Mouse (Mus musculus) embryonic facial prominence, embryonic 12.5 days (tissue): ENCODE results near the gene Pald1. TPM values are rescaled to one million over a fixed set of nuclear protein-coding genes. Genes with fewer than 3 reads are reported as not detected.

ENCODE experiments used
- ATAC-seq: fragments of 200-750 bp; cut with Nextera tagmentation; 2 replicates; pipeline ENCODE4 v1.8.0; 2017; ENCODE audit not compliant: insufficient number of reproducible peaks, insufficient read depth, low FRiP score, low TSS enrichment
- H3K27ac ChIP-seq: fragments of 300-500 bp; sonication (generic); 2 replicates; pipeline ENCODE4 v1.5.1; 2016; ENCODE audit warnings: mild to moderate bottlenecking
- H3K27me3 ChIP-seq: fragments of 300-500 bp; sonication (generic); 2 replicates; pipeline ENCODE4 v1.6.1; 2016; ENCODE audit warnings: mild to moderate bottlenecking, moderate library complexity
- H3K36me3 ChIP-seq: fragments of 300-500 bp; sonication (generic); 2 replicates; pipeline ENCODE4 v1.6.1; 2016; ENCODE audit warnings: mild to moderate bottlenecking
- H3K4me1 ChIP-seq: fragments of 300-500 bp; sonication (generic); 2 replicates; pipeline ENCODE4 v1.6.1; 2016
- H3K4me2 ChIP-seq: fragments of 300-500 bp; sonication (generic); replicated peaks from 2 replicates; pipeline ENCODE4 v1.6.1; 2016; ENCODE audit warnings: mild to moderate bottlenecking, moderate library complexity
- H3K4me3 ChIP-seq: fragments of 300-500 bp; sonication (generic); 2 replicates; pipeline ENCODE4 v1.5.1; 2016; ENCODE audit warnings: mild to moderate bottlenecking
- H3K9ac ChIP-seq: fragments of 300-500 bp; sonication (generic); 2 replicates; pipeline ENCODE4 v1.6.1; 2016; ENCODE audit warnings: mild to moderate bottlenecking, moderate library complexity
- H3K9me3 ChIP-seq: fragments of 300-500 bp; sonication (generic); 2 replicates; pipeline ENCODE4 v1.6.1; 2016; ENCODE audit warnings: mild to moderate bottlenecking, moderate library complexity
- WGBS: fragments of 180-500 bp; shearing (Covaris S2); methylation state at CpG from one replicate; pipeline ENCODE4 v1.1.7; 2016; 5-methylcytosine and 5-hydroxymethylcytosine counted together
- polyA plus RNA-seq: library from polyadenylated mRNA; unstranded; fragments of >200 nt; fragmentation: Nextera tagmentation; extraction: Ambion mirVana; gene quantifications from 2 replicates; pipeline ENCODE4 v1.2.1, GENCODE M21; 2016

The Pald1 gene
- polyA plus RNA-seq = 26.7 and 28.6 TPM in 2 replicates

DNA sequence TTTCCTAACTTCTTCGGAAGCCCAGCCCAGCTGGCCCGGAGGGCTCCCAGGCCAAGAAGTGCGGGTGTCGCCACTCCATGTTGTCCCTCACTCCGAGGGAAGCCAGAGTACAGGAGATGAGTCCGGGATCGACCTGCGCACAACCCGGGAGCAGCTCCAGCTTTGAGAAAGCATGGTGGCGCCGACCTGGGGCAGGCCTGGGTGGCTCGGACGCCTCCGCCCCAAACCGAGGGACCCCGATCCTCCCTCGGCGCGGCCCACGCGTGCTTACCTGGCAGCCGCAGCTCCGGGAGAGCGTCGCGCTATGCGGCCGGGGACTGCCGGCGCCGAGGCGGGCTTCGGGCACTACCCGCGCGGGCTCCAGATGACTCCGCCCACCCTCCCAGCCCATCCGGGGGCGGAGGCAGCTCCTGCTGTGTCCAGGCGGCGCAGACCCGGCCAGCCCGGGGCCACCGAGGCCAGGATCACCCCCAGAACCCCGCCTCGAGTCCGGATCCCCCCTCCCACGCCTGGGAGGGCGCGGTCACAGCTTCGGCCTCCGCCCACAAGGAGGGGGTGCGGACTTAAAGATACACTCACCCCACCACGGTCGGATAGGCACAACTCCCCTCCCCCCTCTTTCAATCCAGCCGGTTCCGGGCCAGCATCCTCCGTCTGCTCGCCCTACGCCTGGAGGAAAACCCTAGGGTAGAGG is at the start of gene Pald1:
Gene Pald1 (minus strand): TSS at position 510 of the 694 bp plus-strand sequence.
- ATAC-seq = peak; percentile 79
- Histone ChIP-seq H3K9me3 (no peaks in the 10 kb centered on the region), H3K27ac (no peak within 1 kb of the TSS; the same call in 1 of the 2 replicates), H3K27me3 (peaks cover 9% of the 10 kb centered on the region; the same call in 1 of the 2 replicates), H3K4me1 (peaks cover 31% of the 10 kb centered on the region), H3K4me2 (peak within 1 kb of the TSS; percentile 92), H3K9ac (peak within 1 kb of the TSS; percentile 71), H3K4me3 (peak within 1 kb of the TSS; percentile 63), H3K36me3 (no peaks in the 10 kb centered on the region)
- under 1% methylated on average over 59 of the region's 60 CpGs for WGBS

DNA sequence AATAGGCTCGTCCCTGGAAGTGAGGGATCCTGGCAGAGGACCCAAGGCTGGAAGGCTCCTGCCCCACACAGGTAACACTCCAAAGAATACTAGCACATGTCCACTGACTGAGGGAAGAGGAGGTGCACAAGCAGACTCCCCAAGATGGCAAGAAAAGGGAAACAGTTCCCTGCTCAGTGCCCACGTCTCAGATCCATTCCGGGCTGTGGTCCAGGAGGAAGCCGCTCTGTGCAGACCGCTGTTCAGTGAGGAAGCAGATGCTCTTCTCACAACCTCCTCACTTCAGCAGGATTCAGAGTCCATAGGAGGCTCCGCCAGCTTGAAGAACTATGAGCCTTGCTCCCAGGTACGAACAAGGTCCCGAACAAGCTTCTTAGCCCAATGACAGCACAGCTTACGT is 48.0 kb upstream of the Pald1 start:
- ATAC-seq = no peak
- Histone ChIP-seq H3K9ac (no peak overlapping the region), H3K4me1 (no peaks in the 10 kb centered on the region), H3K36me3 (peaks cover 67% of the 10 kb centered on the region), H3K4me3 (no peak overlapping the region), H3K27ac (no peak overlapping the region), H3K4me2 (no peak overlapping the region), H3K9me3 (no peaks in the 10 kb centered on the region), H3K27me3 (no peaks in the 10 kb centered on the region)
- WGBS = 92% methylated on average over 9 of the region's 9 CpGs

DNA sequence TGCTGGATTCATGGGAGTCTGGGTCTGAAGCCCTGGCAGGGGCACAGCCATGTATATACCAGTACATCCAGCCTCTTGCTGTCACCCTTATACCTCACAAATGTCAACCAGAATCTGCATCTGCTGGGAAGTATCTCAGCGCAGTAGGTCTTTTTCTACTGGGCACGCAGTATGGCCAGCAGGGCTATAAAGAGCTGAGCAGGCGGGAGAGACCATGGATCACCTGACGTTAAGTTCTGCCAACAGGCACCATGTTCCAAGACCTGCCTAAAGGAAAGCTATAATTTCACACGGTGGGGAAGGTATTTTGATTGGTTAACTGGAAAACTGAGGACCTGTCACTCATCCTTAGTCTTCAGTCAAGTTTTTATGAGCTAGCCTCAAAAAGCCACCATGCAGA is 45.7 kb upstream of the Pald1 start:
- H3K4me3 ChIP-seq = no peak overlapping the region
- ATAC-seq = 0 out of 2 replicates have a peak, but pooled peaks have one; percentile 58
- no peak overlapping the region for H3K27ac ChIP-seq
- WGBS = 89% methylated on average over 5 of the region's 5 CpGs
- H3K4me1 ChIP-seq = peaks cover 9% of the 10 kb centered on the region; the same call in 1 of the 2 replicates
- H3K4me2 ChIP-seq = no peak overlapping the region
- no peaks in the 10 kb centered on the region for H3K9me3 ChIP-seq
- H3K36me3 ChIP-seq = peaks cover 47% of the 10 kb centered on the region
- no peaks in the 10 kb centered on the region for H3K27me3 ChIP-seq
- no peak overlapping the region for H3K9ac ChIP-seq

DNA sequence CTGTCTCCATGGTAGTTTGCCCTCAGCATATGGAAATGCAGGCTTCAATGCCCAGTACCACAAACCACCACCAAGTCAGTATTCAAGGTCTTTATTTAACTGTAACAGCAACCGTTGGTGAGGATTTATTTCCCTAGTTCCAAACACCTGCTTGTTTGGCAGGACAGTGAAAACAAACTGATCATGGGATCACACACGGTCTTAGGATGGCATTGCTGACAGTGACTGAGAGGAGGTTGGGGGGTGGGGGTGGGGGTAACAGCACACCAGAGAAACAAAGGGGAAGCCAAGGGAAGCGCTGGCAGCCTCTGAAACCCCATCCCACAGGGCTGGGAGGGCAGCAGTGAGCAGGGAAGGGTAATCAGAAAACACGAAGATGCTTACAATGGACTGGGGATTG is 45.1 kb upstream of the Pald1 start:
- no peak overlapping the region for H3K9ac ChIP-seq
- 64% methylated on average over 4 of the region's 4 CpGs for WGBS
- peaks cover 11% of the 10 kb centered on the region; the same call in 1 of the 2 replicates for H3K4me1 ChIP-seq
- H3K4me2 ChIP-seq = no peak overlapping the region
- H3K9me3 ChIP-seq = no peaks in the 10 kb centered on the region
- ATAC-seq = no peak
- no peak overlapping the region for H3K4me3 ChIP-seq
- peaks cover 41% of the 10 kb centered on the region for H3K36me3 ChIP-seq
- H3K27me3 ChIP-seq = no peaks in the 10 kb centered on the region
- no peak overlapping the region for H3K27ac ChIP-seq

DNA sequence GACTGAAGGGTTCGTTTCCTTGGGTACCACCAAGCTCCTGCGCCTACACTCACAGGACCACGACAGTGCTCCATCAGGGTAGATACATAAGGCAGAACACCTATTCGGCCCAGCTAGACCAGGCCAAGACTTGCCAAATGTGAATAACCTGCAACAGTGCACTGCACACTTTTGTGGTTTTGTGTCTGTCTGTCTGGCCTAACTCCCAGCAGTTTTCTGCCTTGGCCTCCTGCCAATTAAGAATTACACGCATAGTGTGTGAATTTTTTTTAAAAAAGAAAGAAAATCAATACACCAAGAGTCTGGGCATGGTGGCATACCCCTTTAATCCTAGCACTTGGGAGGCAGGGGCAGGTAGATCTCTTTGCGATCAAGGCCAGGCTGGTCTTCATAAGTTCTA is 44.6 kb upstream of the Pald1 start:
- Histone ChIP-seq H3K4me2 (no peak overlapping the region), H3K9me3 (no peaks in the 10 kb centered on the region), H3K9ac (no peak overlapping the region), H3K4me3 (no peak overlapping the region), H3K4me1 (peaks cover 11% of the 10 kb centered on the region; the same call in 1 of the 2 replicates), H3K36me3 (peaks cover 36% of the 10 kb centered on the region), H3K27ac (no peak overlapping the region), H3K27me3 (no peaks in the 10 kb centered on the region)
- ATAC-seq = no peak
- 89% methylated on average over 6 of the region's 6 CpGs for WGBS

DNA sequence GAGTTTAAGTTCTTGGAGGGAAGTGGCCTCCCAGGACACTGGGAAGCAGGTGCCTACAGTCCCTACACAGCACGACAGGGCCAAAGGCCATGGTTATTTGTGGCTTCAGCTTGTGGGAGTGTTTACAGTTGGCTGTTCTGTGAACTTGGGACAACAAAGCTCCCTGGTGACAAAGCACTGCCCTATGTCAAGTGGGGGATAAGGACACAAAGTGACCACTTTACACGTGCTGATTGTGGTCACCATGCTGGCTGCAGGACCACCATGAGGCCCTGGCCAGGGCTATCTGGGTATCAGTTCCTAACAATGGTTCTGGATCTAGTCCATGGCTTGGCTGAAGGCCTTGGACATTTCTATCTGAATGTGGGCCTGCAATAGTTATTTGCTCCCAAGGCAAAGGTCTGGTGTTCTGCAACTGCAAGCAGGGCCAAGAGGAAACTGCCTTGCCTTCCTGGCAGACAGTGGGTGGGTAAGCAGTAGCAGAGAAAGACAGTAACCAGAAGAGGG is 43.0 kb upstream of the Pald1 start:
- Histone ChIP-seq H3K4me2 (no peak overlapping the region), H3K27me3 (no peaks in the 10 kb centered on the region), H3K9ac (no peak overlapping the region), H3K27ac (no peak overlapping the region), H3K4me1 (peaks cover 11% of the 10 kb centered on the region; the same call in 1 of the 2 replicates), H3K4me3 (no peak overlapping the region), H3K9me3 (no peaks in the 10 kb centered on the region), H3K36me3 (peaks cover 21% of the 10 kb centered on the region)
- no peak for ATAC-seq
- WGBS = 70% methylated on average over 2 of the region's 2 CpGs

DNA sequence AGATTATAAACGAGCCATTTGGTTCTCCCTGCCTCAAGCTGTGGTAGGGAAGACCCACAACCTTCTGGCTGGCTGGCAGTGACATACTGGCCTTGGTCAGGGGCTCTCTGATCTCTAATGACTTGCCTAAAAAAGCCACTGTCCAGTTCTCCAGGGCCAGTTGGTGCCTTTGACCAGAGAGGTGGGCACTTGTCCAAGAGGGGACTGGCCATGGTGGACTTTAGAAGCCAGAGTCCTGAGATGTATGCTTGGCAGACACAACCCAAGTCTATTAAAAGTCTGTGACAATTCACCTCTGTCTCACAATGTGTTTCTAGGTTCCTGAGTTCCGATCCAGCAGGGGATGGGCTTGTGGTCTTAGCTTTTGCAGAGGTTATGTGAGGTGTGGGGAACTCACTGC is 41.7 kb upstream of the Pald1 start:
- H3K36me3 ChIP-seq = peaks cover 9% of the 10 kb centered on the region
- H3K4me3 ChIP-seq = no peak overlapping the region
- no peak overlapping the region for H3K4me2 ChIP-seq
- no peak overlapping the region for H3K27ac ChIP-seq
- H3K9ac ChIP-seq = no peak overlapping the region
- WGBS = 70% methylated on average over 2 of the region's 2 CpGs
- no peak for ATAC-seq
- H3K4me1 ChIP-seq = peaks cover 11% of the 10 kb centered on the region; the same call in 1 of the 2 replicates
- H3K9me3 ChIP-seq = no peaks in the 10 kb centered on the region
- peaks cover 12% of the 10 kb centered on the region for H3K27me3 ChIP-seq

DNA sequence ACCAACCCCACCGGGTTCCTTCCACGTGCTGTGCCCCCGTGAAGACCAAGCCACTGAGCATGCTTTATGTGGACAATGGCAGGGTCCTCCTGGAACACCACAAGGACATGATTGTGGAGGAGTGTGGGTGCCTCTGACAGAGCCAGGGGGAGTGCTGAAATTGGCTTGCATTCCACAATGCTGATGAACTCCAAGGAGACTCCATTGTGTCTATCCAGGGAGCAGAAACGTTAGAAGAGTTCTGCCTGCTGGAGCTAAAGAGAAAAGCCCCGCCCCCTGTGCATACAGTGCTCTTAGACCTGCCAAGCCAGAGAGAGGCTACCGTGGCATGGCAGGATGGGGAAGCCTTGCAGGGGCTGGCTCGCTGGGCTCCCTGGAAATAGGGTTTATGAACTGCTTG is 41.2 kb upstream of the Pald1 start:
- H3K4me1 ChIP-seq = peaks cover 11% of the 10 kb centered on the region; the same call in 1 of the 2 replicates
- H3K4me3 ChIP-seq = no peak overlapping the region
- no peak overlapping the region for H3K4me2 ChIP-seq
- H3K9me3 ChIP-seq = no peaks in the 10 kb centered on the region
- H3K27me3 ChIP-seq = peaks cover 17% of the 10 kb centered on the region
- H3K9ac ChIP-seq = no peak overlapping the region
- no peak overlapping the region for H3K27ac ChIP-seq
- no peak for ATAC-seq
- peaks cover 3% of the 10 kb centered on the region; the same call in 1 of the 2 replicates for H3K36me3 ChIP-seq
- WGBS = 33% methylated on average over 7 of the region's 7 CpGs

DNA sequence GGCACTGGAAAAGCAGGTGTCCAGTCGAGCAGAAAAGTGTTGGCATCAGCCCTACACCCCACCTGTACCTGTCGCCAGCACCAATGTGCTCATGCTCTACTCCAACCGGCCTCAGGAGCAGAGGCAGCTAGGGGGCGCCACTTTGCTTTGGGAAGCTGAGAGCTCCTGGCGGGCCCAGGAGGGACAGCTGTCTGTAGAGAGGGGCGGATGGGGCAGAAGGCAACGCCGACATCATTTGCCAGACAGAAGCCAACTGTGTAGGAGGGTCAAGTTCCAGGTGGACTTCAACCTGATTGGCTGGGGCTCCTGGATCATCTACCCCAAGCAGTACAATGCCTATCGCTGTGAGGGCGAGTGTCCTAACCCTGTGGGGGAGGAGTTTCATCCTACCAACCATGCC is 40.0 kb upstream of the Pald1 start:
- Histone ChIP-seq H3K4me1 (peaks cover 15% of the 10 kb centered on the region), H3K27me3 (peaks cover 29% of the 10 kb centered on the region), H3K4me3 (no peak overlapping the region), H3K4me2 (no peak overlapping the region), H3K27ac (no peak overlapping the region), H3K9me3 (no peaks in the 10 kb centered on the region), H3K36me3 (no peaks in the 10 kb centered on the region), H3K9ac (no peak overlapping the region)
- no peak for ATAC-seq
- 45% methylated on average over 10 of the region's 10 CpGs for WGBS

DNA sequence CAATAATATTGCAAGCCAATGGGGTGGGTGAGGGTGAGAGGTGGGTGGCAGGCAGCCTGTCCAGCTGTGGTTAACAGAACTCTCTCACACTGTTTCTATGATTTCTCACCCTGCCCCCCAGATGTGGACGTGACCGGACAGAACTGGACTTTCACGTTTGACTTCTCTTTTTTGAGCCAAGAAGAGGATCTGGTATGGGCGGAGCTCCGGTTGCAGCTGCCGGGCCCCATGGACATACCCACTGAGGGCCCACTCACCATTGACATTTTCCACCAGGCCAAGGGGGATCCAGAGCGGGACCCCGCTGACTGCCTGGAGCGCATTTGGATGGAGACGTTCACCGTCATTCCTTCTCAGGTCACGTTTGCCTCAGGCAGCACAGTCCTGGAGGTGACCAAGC is 39.5 kb upstream of the Pald1 start:
- no peak overlapping the region for H3K4me3 ChIP-seq
- no peak overlapping the region for H3K9ac ChIP-seq
- H3K27ac ChIP-seq = no peak overlapping the region
- no peak for ATAC-seq
- no peak overlapping the region for H3K4me2 ChIP-seq
- H3K4me1 ChIP-seq = peaks cover 18% of the 10 kb centered on the region
- no peaks in the 10 kb centered on the region for H3K9me3 ChIP-seq
- no peaks in the 10 kb centered on the region for H3K36me3 ChIP-seq
- peaks cover 34% of the 10 kb centered on the region for H3K27me3 ChIP-seq
- WGBS = 81% methylated on average over 12 of the region's 12 CpGs

DNA sequence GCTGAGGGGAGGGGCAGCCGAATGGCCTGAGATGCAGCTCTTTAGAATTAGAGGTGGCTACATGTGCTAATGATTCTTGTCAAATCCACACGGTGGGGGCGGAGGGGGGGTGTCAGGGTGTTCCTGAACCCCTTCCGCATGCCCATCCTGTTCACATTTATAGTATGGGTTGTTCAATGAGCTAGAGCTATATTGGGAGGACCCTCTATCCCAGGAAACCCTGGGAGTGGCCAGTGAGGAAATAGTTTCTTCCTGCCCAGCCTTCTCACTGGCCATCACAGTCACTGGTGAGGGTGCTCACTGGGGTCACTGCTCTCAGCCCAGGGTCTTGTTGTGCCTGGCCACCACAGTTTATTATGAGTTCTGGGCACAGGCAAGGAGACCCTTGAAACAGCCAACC is 36.7 kb upstream of the Pald1 start:
- Histone ChIP-seq H3K4me1 (peaks cover 19% of the 10 kb centered on the region), H3K4me2 (no peak overlapping the region), H3K9me3 (no peaks in the 10 kb centered on the region), H3K27me3 (peaks cover 59% of the 10 kb centered on the region), H3K9ac (no peak overlapping the region), H3K36me3 (no peaks in the 10 kb centered on the region), H3K27ac (no peak overlapping the region), H3K4me3 (no peak overlapping the region)
- 65% methylated on average over 4 of the region's 4 CpGs for WGBS
- ATAC-seq = no peak

DNA sequence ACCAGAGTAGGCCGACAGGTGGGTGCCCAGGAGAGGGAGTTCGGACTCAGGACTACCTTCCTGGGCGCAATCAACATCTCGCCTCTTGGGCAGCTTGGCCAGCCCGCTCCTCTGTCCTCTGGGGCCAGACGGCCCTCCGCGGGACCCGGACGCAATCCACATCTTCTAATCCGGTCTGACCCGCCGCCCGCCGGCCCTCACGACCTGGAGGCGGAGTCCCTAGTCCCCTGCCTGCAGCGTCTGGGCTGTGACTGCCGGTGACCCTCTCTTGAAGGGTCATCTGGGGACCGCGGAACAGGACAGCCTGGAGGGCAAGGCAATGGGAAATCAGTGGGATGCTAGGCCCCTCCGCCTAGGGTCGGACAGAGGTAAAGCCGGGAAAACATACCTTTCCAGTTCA is 35.8 kb upstream of the Pald1 start:
- peak overlapping the region; percentile 39; the same call in 1 of the 2 replicates for H3K4me3 ChIP-seq
- no peak overlapping the region for H3K27ac ChIP-seq
- no peaks in the 10 kb centered on the region for H3K36me3 ChIP-seq
- 4% methylated on average over 23 of the region's 24 CpGs for WGBS
- H3K9me3 ChIP-seq = no peaks in the 10 kb centered on the region
- H3K4me1 ChIP-seq = peaks cover 11% of the 10 kb centered on the region; the same call in 1 of the 2 replicates
- H3K27me3 ChIP-seq = peaks cover 61% of the 10 kb centered on the region
- no peak for ATAC-seq
- no peak overlapping the region for H3K9ac ChIP-seq
- H3K4me2 ChIP-seq = peak overlapping the region; percentile 58; the same call in 1 of the 2 replicates
